Mouse (Mus musculus) mouse embryonic stem cell (cell line): ENCODE measurements around the gene Tsen2.

Experiments
- in situ Hi-C, 2 experiments: fragments of 300-500 bp; cut with MboI; formaldehyde crosslinking; loops; 1 replicate in 1 of 2; 3 replicates in 1 of 2; pipeline ENCODE4 v1.14.3; 2019 to 2020; ENCODE audit warnings: low sequenced_read_pairs in 2 of 2, low pct_unique_long_range_greater_than_20kb in 1 of 2, mixed read lengths in 1 of 2; ENCODE audit not compliant: unreplicated experiment in 1 of 2

The Tsen2 gene

GRCm38 (mm10) chr6:115586321-115586720, 41.9 kb downstream of the Tsen2 start:
- in situ Hi-C loops = no loop called here

GRCm38 (mm10) chr6:115591692-115592359, 47.4 kb downstream of the Tsen2 start:
- in situ Hi-C loops = no loop called here

GRCm38 (mm10) chr6:115592458-115592857, 48.0 kb downstream of the Tsen2 start, which contains the start of gene Mkrn2os:
Gene Mkrn2os, minus strand, starts transcription at chr6:115592576.
- in situ Hi-C loops = no loop called here

DNA sequence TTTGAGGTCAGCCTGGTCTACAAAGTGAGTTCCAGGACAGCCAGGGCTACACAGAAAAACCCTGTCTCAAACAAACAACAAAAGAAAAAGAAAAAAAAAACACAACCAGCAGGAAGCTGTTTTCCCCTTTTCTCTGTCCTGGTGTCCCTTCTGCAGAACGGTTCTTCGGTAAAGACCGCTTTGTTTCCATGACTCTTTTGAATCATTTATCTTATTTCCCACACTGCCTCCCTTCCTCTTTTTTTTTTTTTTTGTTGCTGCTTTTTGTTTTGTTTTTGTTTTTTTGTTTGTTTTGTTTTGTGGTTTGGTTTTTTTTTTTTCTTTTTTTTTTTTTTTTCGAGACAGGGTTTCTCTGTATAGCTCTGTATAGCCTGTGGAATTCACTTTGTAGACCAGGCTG, 48.8 kb downstream of the Tsen2 start:
- in situ Hi-C loops = no loop called here

GRCm38 (mm10) chr6:115594463-115594862, 50.0 kb downstream of the Tsen2 start:
- in situ Hi-C loops = no loop called here

- in situ Hi-C loops = no loop called here
Observed at GRCm38 (mm10) chr6:115595667-115596066, 51.2 kb downstream of the Tsen2 start.

GRCm38 (mm10) chr6:115601322-115601714, 56.9 kb downstream of the Tsen2 start:
- in situ Hi-C loops = no loop called here

- in situ Hi-C loops = no loop called here
Observed at GRCm38 (mm10) chr6:115601715-115602523, 57.5 kb downstream of the Tsen2 start, which contains the start of gene Mkrn2. Gene Mkrn2, plus strand, starts transcription at chr6:115601902.

GRCm38 (mm10) chr6:115606461-115606860, 62.0 kb downstream of the Tsen2 start:
- in situ Hi-C loops = no loop called here

DNA sequence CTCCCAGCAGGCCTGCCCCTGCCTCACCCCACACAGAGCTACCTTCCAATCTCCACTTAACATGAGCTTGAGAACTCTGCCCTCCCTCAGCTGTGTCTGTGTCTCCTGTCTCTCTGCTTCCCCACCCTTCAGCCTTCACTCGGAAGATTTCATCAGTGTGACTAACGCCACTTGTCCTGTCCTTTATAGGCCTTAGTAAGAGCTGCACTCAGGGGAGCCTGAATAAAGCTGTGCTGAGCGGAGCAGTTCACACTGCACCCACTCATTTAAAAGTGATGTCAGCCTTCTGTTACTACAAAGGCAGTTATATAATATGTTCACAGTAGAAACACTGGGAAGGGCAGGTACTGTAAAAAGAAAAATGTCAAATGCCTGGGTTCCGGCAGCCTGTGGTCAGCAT, 63.0 kb downstream of the Tsen2 start:
- in situ Hi-C loops = no loop called here

DNA sequence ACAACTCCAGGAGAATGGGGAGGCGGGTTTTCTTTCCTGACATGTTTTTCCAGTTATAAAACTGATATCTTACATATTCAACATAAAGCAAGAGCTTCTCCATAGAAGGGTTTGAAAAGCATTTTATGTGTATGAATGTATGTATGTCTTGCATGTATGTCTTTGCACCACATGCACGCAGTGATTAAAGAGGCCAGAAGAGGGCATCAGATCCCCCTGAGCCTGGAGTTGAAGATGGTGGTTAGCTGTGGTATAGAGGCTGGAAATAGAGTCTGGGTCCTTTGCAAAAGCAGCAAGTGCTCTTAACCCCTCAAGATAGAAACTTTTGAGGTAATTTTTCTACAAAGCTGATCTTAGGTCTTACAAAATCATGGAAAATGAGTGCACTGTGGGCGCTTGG, 64.7 kb downstream of the Tsen2 start:
- in situ Hi-C loops = no loop called here

GRCm38 (mm10) chr6:115610301-115610700, 65.8 kb downstream of the Tsen2 start:
- in situ Hi-C loops = loop anchor here (10.0 kb wide), 2 partner anchors 54 to 154 kb away; partner anchors contain the start of gene Tmem40 (in 1 of the 2)

GRCm38 (mm10) chr6:115613793-115614192, 69.3 kb downstream of the Tsen2 start:
- in situ Hi-C loops = loop anchor here (10.0 kb wide), 2 partner anchors 51 to 151 kb away; partner anchors contain the start of gene Tmem40 (in 1 of the 2)

- in situ Hi-C loops = loop anchor here (10.0 kb wide), 2 partner anchors 49 to 149 kb away; partner anchors contain the start of gene Tmem40 (in 1 of the 2)
Observed at GRCm38 (mm10) chr6:115615983-115616382, 71.5 kb downstream of the Tsen2 start.

DNA sequence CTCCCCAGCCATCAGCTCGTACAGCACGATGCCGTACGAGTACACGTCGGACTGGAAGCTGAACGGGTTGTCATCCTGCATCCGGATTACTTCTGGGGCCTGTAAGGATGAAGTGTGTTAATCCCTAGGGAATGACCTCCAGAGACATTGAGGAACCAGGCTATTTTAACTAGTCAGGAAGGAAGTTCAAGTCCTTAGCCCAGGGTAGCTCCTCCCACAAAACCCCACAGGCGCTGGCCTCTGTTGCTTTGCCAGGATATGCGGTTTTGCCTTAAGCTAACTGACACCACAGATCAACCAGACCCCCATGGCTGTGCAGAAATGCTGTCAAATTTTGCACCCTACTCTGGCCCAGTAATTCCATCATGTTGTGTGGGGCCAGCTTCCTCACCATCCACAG, 75.4 kb downstream of the Tsen2 start:
- in situ Hi-C loops = loop anchor here (10.0 kb wide), 3 partner anchors 45 to 165 kb away; partner anchors contain the start of gene Tmem40 (in 1 of the 2)

- in situ Hi-C loops = loop anchor here in 1 of 2 experiments (10.0 kb wide), 1 partner anchor 164 kb away; no protein-coding TSS in a partner anchor
Observed at GRCm38 (mm10) chr6:115620942-115621341, 76.5 kb downstream of the Tsen2 start.

DNA sequence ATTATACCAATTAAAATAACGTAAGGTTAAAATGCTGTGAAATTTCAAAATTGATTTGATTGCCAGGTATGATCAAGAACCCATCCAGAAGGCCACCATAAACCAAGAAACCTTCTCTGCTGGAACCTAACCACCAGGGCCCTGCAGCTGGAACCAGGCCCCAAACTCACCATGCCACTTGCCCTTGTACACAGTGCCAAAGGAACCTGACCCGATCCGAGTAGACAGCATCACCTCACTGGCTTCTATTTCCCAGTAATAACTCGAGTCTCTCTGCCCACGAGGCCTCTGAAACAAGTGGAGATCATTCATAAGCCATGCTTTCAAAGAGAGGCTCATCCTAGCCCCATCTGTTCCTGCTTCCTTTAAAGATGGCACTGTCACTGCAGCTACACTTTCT, 81.7 kb downstream of the Tsen2 start:
- in situ Hi-C loops = loop anchor here in 1 of 2 experiments (10.0 kb wide), 1 partner anchor 159 kb away; no protein-coding TSS in a partner anchor
